Mouse (Mus musculus) megakaryocyte, embryonic 14.5 days (primary cell): ENCODE measurements around the gene Ak5.

Source experiments
- FLI1 ChIP-seq: IDR thresholded peaks from 2 replicates; pipeline ENCODE4 v1.6.1; 2012; ENCODE audit warnings: low read length, inconsistent platforms, mixed read lengths
- GATA1 ChIP-seq: IDR thresholded peaks from 3 replicates; pipeline ENCODE4 v1.6.1; 2012; ENCODE audit warnings: mixed read lengths, low read length, inconsistent platforms, borderline replicate concordance

DNA sequence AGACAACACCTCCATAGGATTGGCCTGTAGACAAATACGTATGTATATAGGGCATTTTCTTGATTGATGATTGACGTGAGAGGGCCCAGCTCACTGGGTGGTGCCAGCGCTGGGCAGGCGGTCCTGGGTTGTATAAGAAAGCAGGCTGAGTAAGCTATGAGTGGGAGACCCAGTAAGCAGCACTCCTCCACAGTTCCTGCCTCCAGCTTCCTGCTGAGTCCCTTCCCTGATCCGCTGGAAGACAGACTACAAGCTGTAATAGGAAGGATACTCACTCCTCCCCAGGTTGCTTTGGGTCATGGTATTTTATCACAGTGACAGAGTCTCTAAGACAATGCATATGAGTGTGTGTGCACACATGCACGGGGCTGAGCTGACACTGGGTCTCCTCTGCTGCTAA, 82.6 kb downstream of the Ak5 start:
- TF ChIP-seq GATA1 = no peak
- TF ChIP-seq FLI1 = no peak
